Mouse (Mus musculus): ENCODE results near the gene B3galt1.

The B3galt1 gene

GRCm38 (mm10) chr2:67948408-67948807 lies 382.7 kb downstream of the B3galt1 start:
- DNase-seq (ENCODE audit: low read depth) = no peak

GRCm38 (mm10) chr2:67956182-67956581 lies 390.5 kb downstream of the B3galt1 start:
- no peak for DNase-seq (ENCODE audit: low read depth)

GRCm38 (mm10) chr2:67957561-67957960 lies 391.9 kb downstream of the B3galt1 start:
- DNase-seq (ENCODE audit: low read depth) = no peak

- no peak for DNase-seq (ENCODE audit: low read depth)
Measured at GRCm38 (mm10) chr2:67960711-67961110, 395.0 kb downstream of the B3galt1 start.

GRCm38 (mm10) chr2:67968812-67969211 lies 403.1 kb downstream of the B3galt1 start:
- no peak for DNase-seq (ENCODE audit: low read depth)

GRCm38 (mm10) chr2:67971091-67971490 lies 405.4 kb downstream of the B3galt1 start:
- DNase-seq (ENCODE audit: low read depth) = no peak

- no peak for DNase-seq (ENCODE audit: low read depth)
Measured at GRCm38 (mm10) chr2:67971576-67971975, 405.9 kb downstream of the B3galt1 start.

GRCm38 (mm10) chr2:67975764-67976163 lies 410.1 kb downstream of the B3galt1 start:
- DNase-seq (ENCODE audit: low read depth) = no peak

GRCm38 (mm10) chr2:67976488-67976887 lies 410.8 kb downstream of the B3galt1 start:
- DNase-seq (ENCODE audit: low read depth) = no peak

GRCm38 (mm10) chr2:67977620-67978262 lies 412.1 kb downstream of the B3galt1 start:
- DNase-seq (ENCODE audit: low read depth) = no peak

- no peak for DNase-seq (ENCODE audit: low read depth)
Measured at GRCm38 (mm10) chr2:67983563-67983962, 417.9 kb downstream of the B3galt1 start.

GRCm38 (mm10) chr2:67985133-67985532 lies 419.5 kb downstream of the B3galt1 start:
- DNase-seq (ENCODE audit: low read depth) = no peak

GRCm38 (mm10) chr2:67993421-67993820 lies 427.8 kb downstream of the B3galt1 start:
- DNase-seq (ENCODE audit: low read depth) = no peak

- no peak for DNase-seq (ENCODE audit: low read depth)
Measured at GRCm38 (mm10) chr2:68003091-68003490, 437.4 kb downstream of the B3galt1 start.

GRCm38 (mm10) chr2:68005210-68005609 lies 439.5 kb downstream of the B3galt1 start:
- DNase-seq (ENCODE audit: low read depth) = no peak

GRCm38 (mm10) chr2:68005711-68006110 lies 440.0 kb downstream of the B3galt1 start:
- no peak for DNase-seq (ENCODE audit: low read depth)

GRCm38 (mm10) chr2:68011336-68011735 lies 445.7 kb downstream of the B3galt1 start:
- no peak for DNase-seq (ENCODE audit: low read depth)

- no peak for DNase-seq (ENCODE audit: low read depth)
Measured at GRCm38 (mm10) chr2:68020251-68020680, 454.6 kb downstream of the B3galt1 start.

GRCm38 (mm10) chr2:68021541-68022152 lies 456.0 kb downstream of the B3galt1 start:
- no peak for DNase-seq (ENCODE audit: low read depth)

GRCm38 (mm10) chr2:68028811-68029210 lies 463.1 kb downstream of the B3galt1 start:
- no peak for DNase-seq (ENCODE audit: low read depth)

GRCm38 (mm10) chr2:68034711-68035110 lies 469.0 kb downstream of the B3galt1 start:
- no peak for DNase-seq (ENCODE audit: low read depth)

- DNase-seq (ENCODE audit: low read depth) = no peak
Measured at GRCm38 (mm10) chr2:68040752-68041151, 475.1 kb downstream of the B3galt1 start.

- DNase-seq (ENCODE audit: low read depth) = no peak
Measured at GRCm38 (mm10) chr2:68052481-68052880, 486.8 kb downstream of the B3galt1 start.

GRCm38 (mm10) chr2:68053243-68053642 lies 487.6 kb downstream of the B3galt1 start:
- DNase-seq (ENCODE audit: low read depth) = no peak

Measured in 416B (cell line).